Mouse (Mus musculus) myocyte (in vitro differentiated cells): ENCODE measurements around the gene Wwox.

Experiments
- POLR2A ChIP-seq: IDR thresholded peaks from one replicate; pipeline ENCODE4 v1.6.1; 2011; ENCODE audit warnings: low read depth, mild to moderate bottlenecking, control low read depth, moderate library complexity; ENCODE audit not compliant: insufficient read length
- POLR2AphosphoS2 ChIP-seq: IDR thresholded peaks from one replicate; pipeline ENCODE4 v1.6.1; 2011; ENCODE audit warnings: low read depth, control low read depth; ENCODE audit not compliant: insufficient read length

GRCm38 (mm10) chr8:114806826-114807420 is 367.5 kb downstream of the Wwox start:
- TF ChIP-seq POLR2AphosphoS2 (no peak), POLR2A (no peak)
